Mouse (Mus musculus) C2C12 (cell line): ENCODE results near the gene Syap1.

Experiments used
- CTCF ChIP-seq: IDR thresholded peaks from one replicate; pipeline ENCODE4 v1.5.1; 2011; ENCODE audit not compliant: control insufficient read depth, insufficient read depth, insufficient read length
- USF1 ChIP-seq: IDR thresholded peaks from one replicate; pipeline ENCODE4 v1.6.1; 2011; ENCODE audit warnings: low read depth, mild to moderate bottlenecking, control low read depth, moderate library complexity

DNA sequence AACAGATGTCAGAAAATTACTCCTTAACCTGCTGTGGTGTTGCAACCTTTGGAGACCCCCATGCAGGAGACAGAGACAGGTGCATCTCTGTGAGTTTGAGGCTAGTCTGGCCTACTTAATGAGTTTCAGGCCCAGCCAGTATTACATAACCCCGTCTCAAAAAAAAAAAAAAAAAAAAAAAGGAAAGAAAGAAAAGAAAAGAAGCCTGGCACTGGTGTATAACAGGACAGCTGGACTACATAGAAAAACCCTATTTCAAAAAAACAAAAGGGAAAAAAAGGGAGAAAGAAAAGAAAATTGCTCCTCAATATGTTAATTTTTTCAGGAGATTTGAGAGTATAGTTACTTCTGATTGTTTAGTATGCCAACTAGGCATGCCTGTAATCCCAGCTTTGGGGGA, 57.2 kb downstream of the Syap1 start:
- no peak for TF ChIP-seq USF1
- TF ChIP-seq CTCF: no peak
